Mouse (Mus musculus) spleen, adult 2 months (tissue): Measurements from ENCODE around the gene Bcat1.

Experiments used
- CTCF ChIP-seq: fragments of 200-500 bp; IDR thresholded peaks from 2 replicates; pipeline ENCODE4 v1.5.1; 2011; ENCODE audit warnings: mild to moderate bottlenecking, inconsistent platforms; ENCODE audit not compliant: insufficient read depth, insufficient read length, insufficient replicate concordance; ENCODE audit errors: extremely low read depth
- POLR2A ChIP-seq: fragments of 200-500 bp; IDR thresholded peaks from 2 replicates; pipeline ENCODE4 v1.6.1; 2011; ENCODE audit warnings: low read depth, low read length, inconsistent platforms

DNA sequence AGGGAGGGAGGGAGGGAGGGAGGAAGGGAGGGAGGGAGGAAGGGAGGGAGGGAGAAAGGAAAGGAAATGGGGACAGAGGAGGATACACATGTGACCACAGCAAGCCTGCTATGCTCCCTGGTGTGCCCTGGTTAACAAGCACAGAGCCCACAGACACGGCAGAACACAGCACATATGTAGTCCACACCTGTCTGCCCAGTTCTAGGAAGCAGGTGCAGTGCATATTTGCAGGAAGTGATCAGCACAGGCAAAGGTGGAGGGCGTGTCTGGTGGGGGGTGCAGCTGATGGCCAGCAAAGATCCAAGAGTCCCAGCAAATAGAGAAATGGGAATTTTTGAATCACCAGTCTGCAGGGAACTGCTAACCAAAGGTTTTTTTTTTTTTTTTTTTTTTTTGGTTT lies 23.3 kb downstream of the Bcat1 start:
- no peak for TF ChIP-seq CTCF
- no peak for TF ChIP-seq POLR2A
